Mouse (Mus musculus): Measurements from ENCODE around the gene Tmcc1. TPM values are rescaled to one million over a fixed set of nuclear protein-coding genes. Genes with fewer than 3 reads are reported as not detected.
"Not testable (repeated sequence)": the region's sequence is repeated elsewhere in the genome, so short reads cannot be mapped to it uniquely, and the experiment has no call there.

The Tmcc1 gene
- polyA plus RNA-seq, 1 experiment from 2014 or later: 4.0 TPM

DNA sequence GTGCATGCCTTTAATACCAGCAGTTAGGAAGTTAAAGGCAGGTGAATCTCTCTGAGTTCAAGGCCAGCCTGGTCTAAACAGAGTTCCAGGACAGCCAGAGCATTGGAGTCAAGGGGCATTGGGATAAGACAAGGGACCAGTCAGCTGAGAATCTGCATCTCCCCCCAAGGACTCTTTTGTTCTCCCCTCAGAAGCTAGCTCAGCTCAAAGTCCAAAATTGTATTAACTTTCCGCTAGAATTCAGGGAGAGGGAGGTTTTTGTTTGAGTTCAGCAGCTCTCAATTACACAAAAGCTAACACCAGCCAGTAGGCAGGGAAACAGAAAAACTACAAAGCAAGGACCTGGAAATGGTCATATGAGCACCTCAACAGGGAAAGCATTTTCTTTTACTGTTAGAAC, 129.8 kb downstream of the Tmcc1 start:
- Histone ChIP-seq H3K4me2 (ENCODE audit: low read depth, low read length) (no peak overlapping the region), H3K36me3 (replicated peaks; ENCODE audit: insufficient read depth, low read length) (no peaks in the 10 kb centered on the region), H3K9ac (replicated peaks) (no peak overlapping the region), H3K27ac (ENCODE audit: low read depth) (no peak overlapping the region), H3K4me3 (ENCODE audit: low read depth, low read length) (no peak overlapping the region), H3K4me1 (ENCODE audit: insufficient read depth) (no peaks in the 10 kb centered on the region), H3K27me3 (ENCODE audit: insufficient read depth, low read length) (no peaks in the 10 kb centered on the region), H3K9me3 (ENCODE audit: low read length) (no peaks in the 10 kb centered on the region; the same call in 1 of the 2 replicates)
- DNase-seq (no peak), ATAC-seq (no peak)
- TF ChIP-seq EP300 (IDR thresholded peaks at IDR 0.05; ENCODE audit: low read depth): no peak
- TF ChIP-seq CTCF (IDR thresholded peaks at IDR 0.05; ENCODE audit: low read depth): no peak
- 47% methylated on average over 1 of the region's 1 CpGs for WGBS (ENCODE audit: insufficient replicate concordance)

DNA sequence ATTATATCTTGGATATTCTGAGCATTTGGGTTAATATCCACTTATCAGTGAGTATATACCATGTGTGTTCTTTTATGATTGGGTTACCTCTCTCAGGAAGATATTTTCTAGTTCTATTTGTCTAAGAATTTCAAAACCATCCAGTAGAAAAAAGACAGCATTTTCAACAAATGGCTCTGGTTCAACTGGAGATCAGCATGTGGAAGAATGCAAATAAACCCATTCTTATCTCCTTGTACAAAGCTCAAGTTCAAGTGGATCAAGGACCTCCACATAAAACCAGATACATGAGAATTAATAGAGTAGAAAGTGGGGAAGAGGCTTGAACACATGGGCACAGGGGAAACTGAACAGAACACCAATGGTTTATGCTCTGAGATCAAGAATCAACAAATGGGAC, 133.7 kb downstream of the Tmcc1 start:
- H3K4me1 ChIP-seq (ENCODE audit: insufficient read depth); H3K9ac ChIP-seq (replicated peaks); H3K36me3 ChIP-seq (replicated peaks; ENCODE audit: insufficient read depth, low read length); H3K4me3 ChIP-seq (ENCODE audit: low read depth, low read length); H3K27ac ChIP-seq (ENCODE audit: low read depth); ATAC-seq; H3K4me2 ChIP-seq (ENCODE audit: low read depth, low read length); H3K9me3 ChIP-seq (ENCODE audit: low read length); DNase-seq; H3K27me3 ChIP-seq (ENCODE audit: insufficient read depth, low read length): not testable (repeated sequence)

DNA sequence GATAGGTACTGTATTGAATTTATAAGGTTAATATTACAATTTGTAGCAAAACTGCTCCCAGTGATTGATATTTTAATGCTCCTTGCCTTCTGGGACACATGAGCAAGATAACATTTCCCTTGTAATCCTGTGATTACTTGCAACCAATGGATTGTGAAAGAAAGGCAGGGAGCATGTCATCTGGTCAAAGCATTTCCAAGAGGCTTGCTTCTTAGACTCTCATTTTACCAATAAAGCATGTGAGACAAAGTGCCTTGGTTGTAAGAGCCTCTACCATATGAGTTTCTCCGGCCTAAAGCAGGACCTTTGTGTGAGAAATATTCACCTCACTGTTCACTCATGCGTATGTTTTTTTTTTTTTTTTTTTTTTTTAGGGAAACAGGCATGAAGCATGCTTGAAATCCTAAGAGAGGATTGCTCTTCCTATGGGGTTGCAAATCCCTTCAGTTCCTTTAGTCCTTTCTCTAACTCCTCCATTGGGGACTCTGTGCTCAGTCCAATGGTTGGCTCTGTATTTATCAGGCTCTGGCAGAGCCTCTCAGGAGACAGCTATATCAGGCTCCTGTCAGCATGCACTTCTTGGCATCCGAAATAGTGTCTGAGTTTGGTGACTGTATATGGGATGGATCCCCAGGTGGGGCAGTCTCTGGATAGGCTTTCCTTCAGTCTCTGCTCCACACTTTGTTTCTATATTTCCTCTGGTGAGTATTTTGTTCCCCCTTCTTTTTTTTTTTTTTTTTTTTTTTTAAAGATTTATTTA, 134.6 kb downstream of the Tmcc1 start:
- no peak for ATAC-seq
- Histone ChIP-seq H3K4me3 (ENCODE audit: low read depth, low read length) (no peak overlapping the region), H3K27me3 (ENCODE audit: insufficient read depth, low read length) (no peaks in the 10 kb centered on the region), H3K9me3 (ENCODE audit: low read length) (no peaks in the 10 kb centered on the region), H3K9ac (replicated peaks) (no peak overlapping the region), H3K4me1 (ENCODE audit: insufficient read depth) (peaks cover 5% of the 10 kb centered on the region; the same call in 1 of the 2 replicates), H3K27ac (ENCODE audit: low read depth) (no peak overlapping the region), H3K4me2 (ENCODE audit: low read depth, low read length) (no peak overlapping the region), H3K36me3 (replicated peaks; ENCODE audit: insufficient read depth, low read length) (no peaks in the 10 kb centered on the region)
- 80% methylated on average over 3 of the region's 3 CpGs for WGBS (ENCODE audit: insufficient replicate concordance)
- TF ChIP-seq CTCF (IDR thresholded peaks at IDR 0.05; ENCODE audit: low read depth) (no peak), EP300 (IDR thresholded peaks at IDR 0.05; ENCODE audit: low read depth) (no peak)
- no peak for DNase-seq

DNA sequence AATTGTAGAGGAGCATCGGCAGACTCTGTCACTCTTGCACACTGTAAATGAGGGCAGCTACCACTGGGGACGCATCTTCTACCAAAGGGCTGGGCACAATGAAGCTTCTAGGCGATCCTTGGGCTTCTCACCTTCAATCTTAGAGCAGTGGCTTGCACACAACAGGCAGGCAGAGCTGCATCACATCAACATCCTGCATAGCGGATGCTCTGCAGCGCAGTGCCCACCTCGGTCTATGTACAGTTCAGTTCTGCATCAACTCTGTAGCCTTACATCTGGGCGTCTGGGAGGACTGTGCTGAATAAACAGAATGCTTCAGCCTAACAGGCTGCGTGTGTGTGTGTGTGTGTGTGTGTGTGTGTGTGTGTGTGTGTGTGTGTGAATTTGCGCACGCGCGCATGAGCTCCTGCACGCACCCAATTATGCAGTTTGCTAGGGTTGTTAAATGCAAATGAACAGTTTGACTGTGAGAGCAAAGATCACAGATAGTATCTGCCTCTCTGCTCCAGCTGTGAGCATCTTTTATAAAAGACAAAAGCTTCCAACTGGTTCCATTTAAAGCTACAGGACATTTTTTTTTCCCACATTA, 136.5 kb downstream of the Tmcc1 start:
- Histone ChIP-seq H3K4me2 (ENCODE audit: low read depth, low read length) (no peak overlapping the region), H3K36me3 (replicated peaks; ENCODE audit: insufficient read depth, low read length) (no peaks in the 10 kb centered on the region), H3K4me1 (ENCODE audit: insufficient read depth) (peaks cover 5% of the 10 kb centered on the region; the same call in 1 of the 2 replicates), H3K27me3 (ENCODE audit: insufficient read depth, low read length) (no peaks in the 10 kb centered on the region), H3K4me3 (ENCODE audit: low read depth, low read length) (no peak overlapping the region), H3K9ac (replicated peaks) (no peak overlapping the region), H3K9me3 (ENCODE audit: low read length) (no peaks in the 10 kb centered on the region), H3K27ac (ENCODE audit: low read depth) (no peak overlapping the region)
- WGBS (ENCODE audit: insufficient replicate concordance): 57% methylated on average over 13 of the region's 13 CpGs
- TF ChIP-seq EP300 (IDR thresholded peaks at IDR 0.05; ENCODE audit: low read depth) (no peak), CTCF (IDR thresholded peaks at IDR 0.05; ENCODE audit: low read depth) (no peak)
- no peak for ATAC-seq
- no peak for DNase-seq

DNA sequence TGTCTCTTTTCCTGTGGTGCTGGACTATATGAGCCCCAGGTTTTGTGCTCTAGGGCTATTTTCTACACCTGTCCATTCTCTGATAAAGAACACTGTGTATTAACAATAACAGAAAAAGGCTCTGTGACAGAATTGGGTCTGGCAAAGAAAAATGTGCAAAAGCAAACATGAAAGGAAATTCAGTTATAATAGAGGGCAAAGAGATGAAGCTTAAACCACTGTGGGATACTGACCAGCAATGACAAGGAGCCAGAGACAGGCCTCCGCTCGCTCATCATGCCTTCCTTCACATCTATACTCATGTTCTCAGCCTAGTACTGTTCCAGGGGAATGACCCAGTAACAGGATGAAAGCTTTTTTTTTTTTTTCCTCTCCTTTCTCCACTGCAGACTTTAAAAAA, 137.5 kb downstream of the Tmcc1 start:
- no peak overlapping the region for H3K4me2 ChIP-seq (ENCODE audit: low read depth, low read length)
- peaks cover 6% of the 10 kb centered on the region; the same call in 1 of the 2 replicates for H3K4me1 ChIP-seq (ENCODE audit: insufficient read depth)
- no peak for DNase-seq
- no peaks in the 10 kb centered on the region for H3K36me3 ChIP-seq (replicated peaks; ENCODE audit: insufficient read depth, low read length)
- 73% methylated on average over 2 of the region's 2 CpGs for WGBS (ENCODE audit: insufficient replicate concordance)
- no peaks in the 10 kb centered on the region for H3K27me3 ChIP-seq (ENCODE audit: insufficient read depth, low read length)
- H3K9me3 ChIP-seq (ENCODE audit: low read length): no peaks in the 10 kb centered on the region
- ATAC-seq: no peak
- TF ChIP-seq EP300 (IDR thresholded peaks at IDR 0.05; ENCODE audit: low read depth) (no peak), CTCF (IDR thresholded peaks at IDR 0.05; ENCODE audit: low read depth) (no peak)
- no peak overlapping the region for H3K27ac ChIP-seq (ENCODE audit: low read depth)
- no peak overlapping the region for H3K4me3 ChIP-seq (ENCODE audit: low read depth, low read length)
- no peak overlapping the region for H3K9ac ChIP-seq (replicated peaks)

DNA sequence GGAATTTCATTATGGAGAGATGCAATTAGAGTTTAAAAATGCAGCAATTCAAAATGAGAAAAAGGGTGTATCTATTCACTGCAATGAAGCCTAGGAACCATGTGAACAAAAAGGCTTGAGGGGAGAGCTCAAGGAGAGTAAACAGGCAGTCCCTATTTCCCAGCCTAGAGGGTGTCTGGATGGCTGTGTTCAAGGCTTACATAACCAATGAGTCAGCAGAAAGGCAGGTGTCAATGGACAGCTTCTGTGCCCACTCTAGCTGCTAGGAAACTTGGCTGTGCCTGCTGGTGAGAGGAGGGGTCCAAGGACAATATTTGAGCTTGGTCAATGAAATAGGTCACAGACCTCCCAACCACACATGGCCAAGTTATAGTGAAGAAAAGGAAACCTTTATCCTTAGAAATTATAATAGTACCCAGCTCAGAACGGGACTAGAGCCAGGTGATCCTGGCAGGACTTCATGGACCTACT, 138.2 kb downstream of the Tmcc1 start:
- Histone ChIP-seq H3K36me3 (replicated peaks; ENCODE audit: insufficient read depth, low read length) (no peaks in the 10 kb centered on the region), H3K4me2 (ENCODE audit: low read depth, low read length) (no peak overlapping the region), H3K9ac (replicated peaks) (no peak overlapping the region), H3K4me3 (ENCODE audit: low read depth, low read length) (no peak overlapping the region), H3K27ac (ENCODE audit: low read depth) (no peak overlapping the region), H3K4me1 (ENCODE audit: insufficient read depth) (peaks cover 9% of the 10 kb centered on the region; the same call in 1 of the 2 replicates), H3K9me3 (ENCODE audit: low read length) (no peaks in the 10 kb centered on the region), H3K27me3 (ENCODE audit: insufficient read depth, low read length) (no peaks in the 10 kb centered on the region)
- TF ChIP-seq CTCF (IDR thresholded peaks at IDR 0.05; ENCODE audit: low read depth): no peak
- no peak for TF ChIP-seq EP300 (IDR thresholded peaks at IDR 0.05; ENCODE audit: low read depth)
- WGBS (ENCODE audit: insufficient replicate concordance): 65% methylated on average over 1 of the region's 1 CpGs
- ATAC-seq (no peak; the same call in 1 of the 2 replicates), DNase-seq (no peak)

Measured in liver, postnatal 0 days (tissue).